Mouse (Mus musculus) midbrain, embryonic 14.5 days (tissue): ENCODE measurements around the gene Cdc37. TPM values are rescaled to one million over a fixed set of nuclear protein-coding genes. Genes with fewer than 3 reads are reported as not detected.

Experiments
- ATAC-seq: fragments of 200-750 bp; cut with Nextera tagmentation; 2 replicates; pipeline ENCODE4 v1.8.0; 2017; ENCODE audit warnings: moderate number of reproducible peaks, moderate library complexity; ENCODE audit not compliant: low FRiP score, low TSS enrichment
- DNase-seq: peaks from one replicate; pipeline ENCODE4 v3.0.0-alpha.2; 2015
- H3K27ac ChIP-seq: fragments of 300-500 bp; sonication (generic); replicated peaks from 2 replicates; pipeline ENCODE4 v1.5.1; 2014; ENCODE audit warnings: mild to moderate bottlenecking, low read depth, low read length, moderate library complexity
- H3K27me3 ChIP-seq: fragments of 300-500 bp; sonication (generic); 2 replicates; pipeline ENCODE4 v1.6.1; 2014; ENCODE audit warnings: low read length, control low read depth, mixed read lengths; ENCODE audit not compliant: control insufficient read depth, insufficient read depth
- H3K36me3 ChIP-seq: fragments of 300-500 bp; sonication (generic); 2 replicates; pipeline ENCODE4 v1.6.1; 2014; ENCODE audit warnings: low read length, control low read depth; ENCODE audit not compliant: control insufficient read depth, insufficient read depth
- H3K4me1 ChIP-seq: fragments of 300-500 bp; sonication (generic); 2 replicates; pipeline ENCODE4 v1.6.1; 2014; ENCODE audit warnings: mild to moderate bottlenecking, antibody characterized with exemption, low read length, control low read depth; ENCODE audit not compliant: control insufficient read depth, insufficient read depth
- H3K4me2 ChIP-seq: fragments of 300-500 bp; sonication (generic); 2 replicates; pipeline ENCODE4 v1.6.1; 2014; ENCODE audit warnings: mild to moderate bottlenecking, low read length, moderate library complexity
- H3K4me3 ChIP-seq: fragments of 300-500 bp; sonication (generic); replicated peaks from 2 replicates; pipeline ENCODE4 v1.5.1; 2014; ENCODE audit warnings: low read depth, low read length
- H3K9ac ChIP-seq: fragments of 300-500 bp; sonication (generic); replicated peaks from 2 replicates; pipeline ENCODE4 v1.6.1; 2014; ENCODE audit warnings: mild to moderate bottlenecking, low read length, moderate library complexity
- H3K9me3 ChIP-seq: fragments of 300-500 bp; sonication (generic); 2 replicates; pipeline ENCODE4 v1.6.1; 2016; ENCODE audit warnings: low read length, control low read depth, mixed read lengths; ENCODE audit not compliant: control insufficient read depth
- WGBS: fragments of 180-500 bp; shearing (Covaris S2); extraction: QIAGEN DNeasy Blood & Tissue Kit; methylation state at CpG from one replicate; pipeline ENCODE4 v1.1.7; 2014; 5-methylcytosine and 5-hydroxymethylcytosine counted together
- polyA plus RNA-seq: library from polyadenylated mRNA; unstranded; fragments of >200 nt; fragmentation: Nextera tagmentation; extraction: Ambion mirVana; gene quantifications from 2 replicates; pipeline ENCODE4 v1.2.1, GENCODE M21; 2014

Cdc37 gene
- polyA plus RNA-seq, 1 experiment from 2014 or later, result 223 TPM

GRCm38 (mm10) chr9:21146722-21147121 lies 3.1 kb downstream of the Cdc37 start:
- no peak for DNase-seq
- ATAC-seq, result no peak
- Histone ChIP-seq H3K4me2 (no peak overlapping the region; the same call in 1 of the 2 replicates), H3K4me1 (peaks cover 18% of the 10 kb centered on the region), H3K27me3 (no peaks in the 10 kb centered on the region), H3K36me3 (peaks cover 47% of the 10 kb centered on the region), H3K27ac (no peak overlapping the region), H3K9ac (no peak overlapping the region), H3K9me3 (no peaks in the 10 kb centered on the region), H3K4me3 (no peak overlapping the region)
- 55% methylated on average over 10 of the region's 10 CpGs for WGBS

GRCm38 (mm10) chr9:21145431-21145830 lies 4.4 kb downstream of the Cdc37 start:
- H3K27ac ChIP-seq, result no peak overlapping the region
- no peak overlapping the region for H3K9ac ChIP-seq
- 97% methylated on average over 4 of the region's 4 CpGs for WGBS
- H3K4me2 ChIP-seq, result no peak overlapping the region
- H3K9me3 ChIP-seq, result no peaks in the 10 kb centered on the region
- peaks cover 60% of the 10 kb centered on the region for H3K36me3 ChIP-seq
- H3K4me3 ChIP-seq, result no peak overlapping the region
- DNase-seq (no peak), ATAC-seq (no peak)
- peaks cover 18% of the 10 kb centered on the region for H3K4me1 ChIP-seq
- no peaks in the 10 kb centered on the region for H3K27me3 ChIP-seq

GRCm38 (mm10) chr9:21144361-21144760 lies 5.4 kb downstream of the Cdc37 start:
- H3K4me1 ChIP-seq, result peaks cover 18% of the 10 kb centered on the region
- WGBS, result 95% methylated on average over 3 of the region's 3 CpGs
- H3K27ac ChIP-seq, result no peak overlapping the region
- peaks cover 70% of the 10 kb centered on the region for H3K36me3 ChIP-seq
- no peak overlapping the region for H3K9ac ChIP-seq
- H3K27me3 ChIP-seq, result no peaks in the 10 kb centered on the region
- no peaks in the 10 kb centered on the region for H3K9me3 ChIP-seq
- ATAC-seq (no peak), DNase-seq (no peak)
- H3K4me2 ChIP-seq, result no peak overlapping the region
- H3K4me3 ChIP-seq, result no peak overlapping the region

GRCm38 (mm10) chr9:21141922-21142321 lies 7.9 kb downstream of the Cdc37 start:
- no peak for ATAC-seq
- peaks cover 80% of the 10 kb centered on the region for H3K36me3 ChIP-seq
- WGBS, result 94% methylated on average over 14 of the region's 14 CpGs

GRCm38 (mm10) chr9:21138386-21138785 lies 11.4 kb downstream of the Cdc37 start:
- DNase-seq, result no peak
- Histone ChIP-seq H3K27me3 (no peaks in the 10 kb centered on the region), H3K27ac (no peak overlapping the region), H3K4me1 (no peaks in the 10 kb centered on the region), H3K36me3 (peaks cover 56% of the 10 kb centered on the region), H3K4me2 (no peak overlapping the region), H3K9ac (no peak overlapping the region), H3K4me3 (no peak overlapping the region), H3K9me3 (no peaks in the 10 kb centered on the region)
- 93% methylated on average over 4 of the region's 4 CpGs for WGBS
- ATAC-seq, result no peak

More at GRCm38 (mm10) chr9:21141922-21142321, 7.9 kb downstream of the Cdc37 start:
- Histone ChIP-seq H3K9ac (no peak overlapping the region), H3K27ac (no peak overlapping the region), H3K27me3 (no peaks in the 10 kb centered on the region), H3K4me3 (no peak overlapping the region), H3K9me3 (no peaks in the 10 kb centered on the region), H3K4me2 (no peak overlapping the region), H3K4me1 (no peaks in the 10 kb centered on the region)
- DNase-seq, result no peak

GRCm38 (mm10) chr9:21137229-21137628 lies 12.6 kb downstream of the Cdc37 start:
- WGBS, result 48% methylated on average over 3 of the region's 3 CpGs
- peak; percentile 18; the same call in 1 of the 2 replicates for ATAC-seq

GRCm38 (mm10) chr9:21136401-21136800 lies 13.4 kb downstream of the Cdc37 start:
- 87% methylated on average over 6 of the region's 6 CpGs for whole genome bisulfite sequencing
- no peak overlapping the region for H3K4me3 ChIP-seq
- no peak for ATAC-seq
- H3K36me3 ChIP-seq, result peaks cover 37% of the 10 kb centered on the region
- H3K27me3 ChIP-seq, result no peaks in the 10 kb centered on the region
- no peaks in the 10 kb centered on the region for H3K4me1 ChIP-seq
- no peak overlapping the region for H3K27ac ChIP-seq
- no peak overlapping the region for H3K9ac ChIP-seq
- no peak for DNase-seq
- no peaks in the 10 kb centered on the region for H3K9me3 ChIP-seq
- no peak overlapping the region for H3K4me2 ChIP-seq

More at GRCm38 (mm10) chr9:21137229-21137628, 12.6 kb downstream of the Cdc37 start:
- Histone ChIP-seq H3K9me3 (no peaks in the 10 kb centered on the region), H3K36me3 (peaks cover 45% of the 10 kb centered on the region), H3K27me3 (no peaks in the 10 kb centered on the region), H3K4me2 (no peak overlapping the region), H3K9ac (no peak overlapping the region), H3K4me1 (no peaks in the 10 kb centered on the region), H3K27ac (no peak overlapping the region), H3K4me3 (no peak overlapping the region)
- peak; percentile 82 for DNase-seq

- Histone ChIP-seq H3K4me1 (no peaks in the 10 kb centered on the region), H3K9me3 (no peaks in the 10 kb centered on the region), H3K4me3 (no peak overlapping the region), H3K27me3 (no peaks in the 10 kb centered on the region), H3K9ac (no peak overlapping the region), H3K4me2 (no peak overlapping the region), H3K27ac (no peak overlapping the region), H3K36me3 (peaks cover 32% of the 10 kb centered on the region)
- ATAC-seq, result no peak
- no peak for DNase-seq
- WGBS, result 68% methylated on average over 1 of the region's 1 CpGs
Observed at GRCm38 (mm10) chr9:21135941-21136381, 13.8 kb downstream of the Cdc37 start.

GRCm38 (mm10) chr9:21135329-21135890 lies 14.4 kb downstream of the Cdc37 start:
- ATAC-seq, result no peak
- Histone ChIP-seq H3K27me3 (no peaks in the 10 kb centered on the region), H3K27ac (no peak overlapping the region), H3K4me3 (no peak overlapping the region), H3K36me3 (peaks cover 27% of the 10 kb centered on the region), H3K4me1 (peaks cover 2% of the 10 kb centered on the region; the same call in 1 of the 2 replicates), H3K4me2 (no peak overlapping the region), H3K9me3 (no peaks in the 10 kb centered on the region), H3K9ac (no peak overlapping the region)
- 81% methylated on average over 4 of the region's 4 CpGs for WGBS
- no peak for DNase-seq
